Mouse (Mus musculus): ENCODE results near the gene Olfr665.

DNA sequence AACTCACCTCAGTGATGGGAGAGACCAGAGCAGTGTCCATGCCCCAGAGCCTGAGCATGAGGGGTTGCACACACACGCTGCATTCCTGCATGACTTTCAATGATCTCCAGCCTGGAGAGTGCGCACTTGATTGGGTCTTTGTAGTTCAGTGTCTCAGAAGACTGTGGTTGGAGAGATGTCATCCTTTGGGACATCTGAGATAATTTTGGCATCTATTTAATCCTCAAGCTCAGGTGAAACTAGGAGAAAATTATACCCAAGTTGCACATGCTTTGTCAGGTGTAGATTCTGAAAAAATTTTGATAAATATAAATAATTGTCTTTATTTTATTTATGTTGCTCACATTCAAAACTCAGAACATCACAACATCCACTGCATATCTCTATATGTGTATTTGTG is 18.0 kb downstream of the Olfr665 start, which contains the start of gene Olfr666:
- TF ChIP-seq CTCF (IDR thresholded peaks at IDR 0.05; ENCODE audit: control insufficient read depth, insufficient read depth, insufficient replicate concordance, low read depth, low read length) (no peak), POLR2A (IDR thresholded peaks at IDR 0.05; ENCODE audit: control insufficient read depth, low read depth, low read length) (no peak)

Measured in testis, adult 2 months (tissue).